Mouse (Mus musculus) bone marrow, adult 2 months (tissue): ENCODE results near the gene Sbds.

Source experiments
- CTCF ChIP-seq: fragments of 200-500 bp; IDR thresholded peaks from 2 replicates; pipeline ENCODE4 v1.5.1; 2011; ENCODE audit warnings: low read length, control low read depth; ENCODE audit not compliant: control insufficient read depth, insufficient read depth
- POLR2A ChIP-seq: fragments of 200-500 bp; IDR thresholded peaks from 2 replicates; pipeline ENCODE4 v1.6.1; 2011; ENCODE audit warnings: low read depth, mild to moderate bottlenecking, control low read depth, low read length, borderline replicate concordance; ENCODE audit not compliant: control insufficient read depth

- no peak for TF ChIP-seq CTCF
- TF ChIP-seq POLR2A = no peak
These were observed 44.2 kb upstream of the Sbds start for GRCm38 (mm10) chr5:130299526-130299925.
